Mouse (Mus musculus) neural tube, embryonic 15.5 days (tissue): Measurements from ENCODE around the gene Pla2g15. TPM values are rescaled to one million over a fixed set of nuclear protein-coding genes. Genes with fewer than 3 reads are reported as not detected.

Source experiments
- ATAC-seq: fragments of 200-750 bp; cut with Nextera tagmentation; 2 replicates; pipeline ENCODE4 v1.8.0; 2017; ENCODE audit warnings: mild to moderate bottlenecking, moderate TSS enrichment, moderate library complexity; ENCODE audit not compliant: low FRiP score
- H3K27ac ChIP-seq: fragments of 300-500 bp; sonication (generic); replicated peaks from 2 replicates; pipeline ENCODE4 v1.5.1; 2015; ENCODE audit warnings: mild to moderate bottlenecking, inconsistent platforms
- H3K27me3 ChIP-seq: fragments of 300-500 bp; sonication (generic); replicated peaks from 2 replicates; pipeline ENCODE4 v1.6.1; 2015; ENCODE audit warnings: inconsistent platforms
- H3K36me3 ChIP-seq: fragments of 300-500 bp; sonication (generic); 2 replicates; pipeline ENCODE4 v1.6.1; 2015; ENCODE audit warnings: inconsistent platforms
- H3K4me1 ChIP-seq: fragments of 300-500 bp; sonication (generic); 2 replicates; pipeline ENCODE4 v1.6.1; 2015; ENCODE audit warnings: inconsistent platforms
- H3K4me2 ChIP-seq: fragments of 300-500 bp; sonication (generic); 2 replicates; pipeline ENCODE4 v1.6.1; 2015; ENCODE audit warnings: inconsistent platforms, mild to moderate bottlenecking, moderate library complexity
- H3K4me3 ChIP-seq: fragments of 300-500 bp; sonication (generic); replicated peaks from 2 replicates; pipeline ENCODE4 v1.5.1; 2015; ENCODE audit warnings: mild to moderate bottlenecking, inconsistent platforms
- H3K9ac ChIP-seq: fragments of 300-500 bp; sonication (generic); replicated peaks from 2 replicates; pipeline ENCODE4 v1.6.1; 2015; ENCODE audit warnings: mild to moderate bottlenecking, inconsistent platforms
- H3K9me3 ChIP-seq: fragments of 300-500 bp; sonication (generic); replicated peaks from 2 replicates; pipeline ENCODE4 v1.6.1; 2016; ENCODE audit warnings: inconsistent platforms
- WGBS: fragments of 180-500 bp; shearing (Covaris S2); methylation state at CpG from one replicate; pipeline ENCODE4 v1.1.7; 2015; ENCODE audit warnings: mixed read lengths; 5-methylcytosine and 5-hydroxymethylcytosine counted together
- polyA plus RNA-seq: library from polyadenylated mRNA; unstranded; fragments of >200 nt; fragmentation: Nextera tagmentation; extraction: Ambion mirVana; gene quantifications from 2 replicates; pipeline ENCODE4 v1.2.1, GENCODE M21; 2015

The Pla2g15 gene
- polyA plus RNA-seq, 1 experiment from 2014 or later: 21.6 TPM

- Histone ChIP-seq H3K36me3 (peaks cover 39% of the 10 kb centered on the region), H3K4me2 (peak within 1 kb of the TSS; percentile 83), H3K27me3 (no peaks in the 10 kb centered on the region), H3K27ac (peak within 1 kb of the TSS; percentile 96), H3K9me3 (no peaks in the 10 kb centered on the region), H3K4me1 (peaks cover 29% of the 10 kb centered on the region), H3K4me3 (peak within 1 kb of the TSS; percentile 91), H3K9ac (peak within 1 kb of the TSS; percentile 93)
- 0% methylated on average over 52 of the region's 52 CpGs for WGBS
- ATAC-seq: peak; percentile 99
Measured at GRCm38 (mm10) chr8:106210821-106211345, 60.7 kb downstream of the Pla2g15 start, which contains the start of the genes Slc7a6os and Prmt7. Gene Slc7a6os, minus strand, starts transcription at chr8:106210935. Gene Prmt7, plus strand, starts transcription at chr8:106210936.

GRCm38 (mm10) chr8:106211421-106211820 is 61.2 kb downstream of the Pla2g15 start:
- H3K27me3 ChIP-seq: no peaks in the 10 kb centered on the region
- peaks cover 42% of the 10 kb centered on the region for H3K36me3 ChIP-seq
- peak overlapping the region; percentile 91 for H3K4me3 ChIP-seq
- ATAC-seq: peak; percentile 2; the same call in 1 of the 2 replicates
- peaks cover 29% of the 10 kb centered on the region for H3K4me1 ChIP-seq
- H3K27ac ChIP-seq: peak overlapping the region; percentile 96
- H3K9ac ChIP-seq: peak overlapping the region; percentile 93
- 5% methylated on average over 13 of the region's 13 CpGs for WGBS
- no peaks in the 10 kb centered on the region for H3K9me3 ChIP-seq
- H3K4me2 ChIP-seq: peak overlapping the region; percentile 83

- H3K27me3 ChIP-seq: no peaks in the 10 kb centered on the region
- WGBS: 95% methylated on average over 3 of the region's 3 CpGs
- ATAC-seq: no peak
- H3K27ac ChIP-seq: no peak overlapping the region
- H3K9ac ChIP-seq: no peak overlapping the region
- no peaks in the 10 kb centered on the region for H3K9me3 ChIP-seq
- H3K4me1 ChIP-seq: peaks cover 23% of the 10 kb centered on the region
- H3K4me2 ChIP-seq: no peak overlapping the region
- H3K36me3 ChIP-seq: peaks cover 54% of the 10 kb centered on the region
- H3K4me3 ChIP-seq: no peak overlapping the region
Measured at GRCm38 (mm10) chr8:106213959-106214358, 63.8 kb downstream of the Pla2g15 start.

Other genes starting within 250 kb of the Pla2g15 start
- gene Pskh1, start 250.0 kb upstream of the Pla2g15 start, polyA plus RNA-seq: 9.3 and 14.9 TPM in 2 replicates
- 3.2 and 3.5 TPM in 2 replicates for gene Ctrl, start 216.5 kb upstream of the Pla2g15 start, polyA plus RNA-seq
- 86.8 and 142 TPM in 2 replicates for gene Psmb10, start 212.0 kb upstream of the Pla2g15 start, polyA plus RNA-seq
- 3.1 and 3.3 TPM in 2 replicates for gene Lcat, start 207.0 kb upstream of the Pla2g15 start, polyA plus RNA-seq
- 10.8 and 14.1 TPM in 2 replicates for gene Slc12a4, start 184.3 kb upstream of the Pla2g15 start, polyA plus RNA-seq
- gene Dpep3, start 171.0 kb upstream of the Pla2g15 start, polyA plus RNA-seq: not detected in 2 replicates
- gene Dus2, start 159.1 kb upstream of the Pla2g15 start, polyA plus RNA-seq: 27.8 and 30.6 TPM in 2 replicates
- 0.14 TPM in 1 of 2 replicates, not detected in the other for gene Dpep2nb, start 144.4 kb upstream of the Pla2g15 start, polyA plus RNA-seq
- 20.8 and 20.9 TPM in 2 replicates for gene Ddx28, start 138.5 kb upstream of the Pla2g15 start, polyA plus RNA-seq
- gene Nfatc3, start 91.6 kb upstream of the Pla2g15 start, polyA plus RNA-seq: 3.5 and 4.4 TPM in 2 replicates
- 0.17 and 4.5 TPM in 2 replicates for gene Esrp2, start 13.4 kb upstream of the Pla2g15 start, polyA plus RNA-seq
- 55.6 and 61.5 TPM in 2 replicates for gene Slc7a6, start 18.5 kb downstream of the Pla2g15 start, polyA plus RNA-seq
- gene Slc7a6os, start 60.5 kb downstream of the Pla2g15 start, polyA plus RNA-seq: 36.2 and 36.8 TPM in 2 replicates
- 65.5 and 66.5 TPM in 2 replicates for gene Prmt7, start 60.5 kb downstream of the Pla2g15 start, polyA plus RNA-seq
- 45.1 and 50.1 TPM in 2 replicates for gene Smpd3, start 187.6 kb downstream of the Pla2g15 start, polyA plus RNA-seq